Mouse (Mus musculus) cerebellum, adult 2 months (tissue): ENCODE measurements around the gene Gpc4.

ENCODE experiments used
- CTCF ChIP-seq: fragments of 200-500 bp; IDR thresholded peaks from 2 replicates; pipeline ENCODE4 v1.5.1; 2011; ENCODE audit warnings: low read depth, mild to moderate bottlenecking, control low read depth, low read length, moderate library complexity, borderline replicate concordance; ENCODE audit not compliant: insufficient read depth
- POLR2A ChIP-seq: fragments of 200-500 bp; IDR thresholded peaks from 2 replicates; pipeline ENCODE4 v1.6.1; 2011; ENCODE audit warnings: low read length, control low read depth, borderline replicate concordance; ENCODE audit not compliant: insufficient read depth

DNA sequence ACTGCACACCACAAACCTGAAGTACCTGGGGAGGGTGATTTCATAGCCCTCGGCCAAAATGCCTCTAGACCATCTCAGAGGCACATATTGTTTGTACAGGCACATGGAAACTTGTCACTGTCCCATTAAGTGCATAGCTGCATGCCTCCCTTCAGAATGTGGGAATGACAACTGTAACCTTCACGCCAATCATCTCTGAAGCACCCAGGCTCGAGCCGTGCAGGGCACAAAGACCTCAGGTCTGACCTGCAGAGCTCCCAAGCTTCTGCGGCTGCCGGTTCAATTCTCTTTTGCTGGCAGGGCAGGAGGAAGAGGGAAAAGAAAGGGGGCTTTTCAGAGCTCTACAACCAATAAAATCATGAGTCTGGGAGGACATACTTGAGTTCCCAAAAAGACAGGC is 2.3 kb downstream of the Gpc4 start:
- no peak for TF ChIP-seq CTCF
- TF ChIP-seq POLR2A, result no peak
